Mouse (Mus musculus) cerebellum, postnatal 36 days (tissue): ENCODE results near the gene Tacr2.

Source experiments
- DNase-seq, 2 experiments: peaks; one replicate each; pipeline ENCODE4 v3.0.0; 2021 to 2022; ENCODE audit warnings: mixed read lengths in 2 of 2

Tacr2 gene

DNA sequence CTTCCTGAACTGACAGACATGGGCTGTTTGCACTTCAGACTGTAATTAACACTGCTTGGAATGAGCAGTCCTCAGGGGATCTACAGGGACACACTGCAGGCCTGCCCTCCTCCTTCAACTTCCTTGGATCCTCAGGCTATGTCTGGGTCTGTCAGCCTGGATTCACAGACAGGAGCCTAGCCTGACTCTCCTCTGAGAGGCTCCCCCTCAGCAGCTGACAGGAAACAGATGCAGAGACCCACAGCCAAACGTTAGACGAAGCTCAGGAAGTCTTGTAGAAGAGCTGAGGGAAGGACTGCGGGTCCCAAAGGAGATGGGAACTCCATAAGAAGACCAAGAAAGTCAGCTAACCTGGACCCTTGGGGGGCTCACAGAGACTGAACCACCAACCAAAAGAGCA, 54.2 kb downstream of the Tacr2 start:
- DNase-seq: no peak

DNA sequence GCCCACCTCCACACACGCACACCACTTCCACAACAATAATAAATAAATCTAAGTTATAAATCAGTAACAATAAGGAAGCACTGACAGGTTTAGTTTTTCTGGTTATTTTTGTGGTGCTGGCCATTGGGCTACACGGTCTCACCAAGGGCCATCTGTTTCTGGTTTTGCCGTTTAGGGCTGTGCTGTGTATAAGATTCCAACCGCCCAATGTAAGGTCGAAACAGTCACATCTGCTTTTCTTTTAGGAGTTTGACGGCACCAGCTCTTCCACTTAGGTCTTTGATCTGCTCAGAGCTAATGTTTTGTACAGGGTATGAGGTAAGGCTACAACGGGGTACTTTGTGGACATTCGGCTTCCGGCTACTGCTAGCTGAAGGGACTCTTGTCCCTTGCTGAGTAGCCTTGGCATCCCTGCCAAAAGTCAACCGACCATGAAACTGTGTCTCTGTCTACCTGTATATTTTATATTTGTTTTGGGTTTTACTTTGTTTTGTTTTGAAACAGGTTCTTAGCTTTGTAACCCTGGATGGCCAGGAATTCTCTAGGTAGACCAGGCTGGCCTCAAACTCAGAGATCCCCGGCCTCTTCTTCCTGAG, 56.8 kb downstream of the Tacr2 start:
- no peak for DNase-seq

DNA sequence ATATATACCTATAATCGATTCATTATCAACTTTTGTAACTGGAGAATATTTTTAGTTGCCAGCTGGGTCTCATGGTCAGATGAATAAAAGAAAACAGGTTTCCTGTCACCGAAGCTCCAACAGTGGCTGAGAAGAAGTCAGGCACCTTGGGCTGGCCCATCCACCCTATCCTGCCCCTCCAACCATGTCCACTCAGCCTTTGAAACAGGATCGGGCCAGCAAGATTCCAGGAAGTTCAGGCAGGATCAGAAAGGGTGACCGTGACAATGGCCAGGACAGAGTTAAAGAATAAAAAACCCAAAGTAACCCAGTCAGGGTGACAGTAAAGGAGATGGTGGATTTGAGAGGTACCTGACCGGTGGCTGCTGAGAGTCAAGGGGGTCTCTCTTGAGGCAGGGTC, 57.4 kb downstream of the Tacr2 start:
- DNase-seq: no peak

DNA sequence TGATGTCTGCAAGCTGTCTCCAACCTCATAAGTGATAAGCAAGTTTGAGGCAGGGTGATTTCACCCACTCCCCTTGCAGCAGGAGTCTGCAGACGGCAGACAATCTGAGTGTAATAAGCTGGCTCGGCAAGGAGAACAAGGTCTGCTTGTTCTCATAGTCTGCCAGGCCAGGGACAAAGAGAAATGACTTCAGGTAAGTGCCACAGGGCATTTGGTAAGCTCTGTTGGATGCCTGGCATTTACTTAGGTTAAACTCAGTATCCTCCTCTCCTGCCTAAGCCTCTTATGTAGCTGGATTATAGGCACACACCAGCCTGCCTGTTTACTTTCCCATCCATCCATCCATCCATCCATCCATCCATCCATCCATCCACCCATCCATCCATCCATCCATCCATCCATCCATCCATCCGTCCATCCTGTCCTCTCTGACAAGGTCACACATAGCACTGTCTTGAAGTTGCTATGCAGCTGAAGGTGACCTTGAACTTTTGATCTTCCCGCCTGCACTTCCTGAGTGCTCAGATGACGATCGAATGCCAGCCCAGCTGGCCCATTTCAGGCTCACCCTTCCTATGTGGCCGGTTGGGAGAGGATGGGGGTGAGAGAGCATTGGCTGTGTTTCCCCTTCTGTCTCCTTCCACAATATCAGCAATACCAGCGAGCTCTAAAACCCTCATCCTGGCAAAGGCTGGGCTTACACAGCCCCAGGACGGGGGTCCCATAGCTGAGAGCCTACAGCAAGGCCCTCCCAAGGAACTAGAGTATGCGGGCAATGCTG, 58.2 kb downstream of the Tacr2 start:
- DNase-seq: peak in 1 of 2 experiments; percentile 50

DNA sequence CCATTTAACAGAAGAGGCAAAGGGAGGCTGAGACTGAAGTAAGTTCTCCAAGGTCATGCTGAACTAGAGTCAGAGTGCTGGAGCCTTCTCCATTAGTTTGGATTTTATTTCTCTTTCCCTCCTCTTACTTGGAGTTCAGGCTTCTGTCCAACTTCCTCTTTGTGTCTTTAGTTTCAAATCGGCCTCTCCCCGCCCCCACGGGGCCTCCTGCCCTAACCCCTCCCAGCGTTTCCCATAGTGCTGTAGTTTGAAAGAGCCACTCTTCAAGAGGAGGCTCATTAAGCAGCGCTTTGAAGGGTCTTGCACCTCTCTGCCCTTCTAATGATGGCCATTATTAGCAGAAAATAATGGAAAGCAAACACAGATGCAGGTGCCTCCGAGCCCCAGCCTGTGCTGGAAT, 59.2 kb downstream of the Tacr2 start:
- no peak for DNase-seq

DNA sequence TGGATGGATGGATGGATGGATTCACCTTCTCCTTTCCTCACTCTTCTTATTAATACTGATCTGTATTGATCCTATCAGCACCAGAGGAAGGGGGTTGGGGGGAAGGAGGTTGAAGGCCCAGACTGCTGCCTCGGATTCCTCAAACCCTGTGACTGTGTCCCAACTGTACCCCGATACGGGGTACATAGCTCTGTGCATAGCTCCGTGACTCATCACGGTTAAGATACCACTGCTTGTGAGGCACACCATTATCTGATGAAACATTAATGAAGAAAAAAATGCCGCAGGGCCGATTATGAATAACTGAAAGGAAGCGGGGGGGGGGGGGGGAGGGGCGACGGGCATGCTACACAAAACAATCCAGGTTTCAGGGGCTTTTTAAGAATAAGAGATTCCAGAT, 60.9 kb downstream of the Tacr2 start:
- no peak for DNase-seq

DNA sequence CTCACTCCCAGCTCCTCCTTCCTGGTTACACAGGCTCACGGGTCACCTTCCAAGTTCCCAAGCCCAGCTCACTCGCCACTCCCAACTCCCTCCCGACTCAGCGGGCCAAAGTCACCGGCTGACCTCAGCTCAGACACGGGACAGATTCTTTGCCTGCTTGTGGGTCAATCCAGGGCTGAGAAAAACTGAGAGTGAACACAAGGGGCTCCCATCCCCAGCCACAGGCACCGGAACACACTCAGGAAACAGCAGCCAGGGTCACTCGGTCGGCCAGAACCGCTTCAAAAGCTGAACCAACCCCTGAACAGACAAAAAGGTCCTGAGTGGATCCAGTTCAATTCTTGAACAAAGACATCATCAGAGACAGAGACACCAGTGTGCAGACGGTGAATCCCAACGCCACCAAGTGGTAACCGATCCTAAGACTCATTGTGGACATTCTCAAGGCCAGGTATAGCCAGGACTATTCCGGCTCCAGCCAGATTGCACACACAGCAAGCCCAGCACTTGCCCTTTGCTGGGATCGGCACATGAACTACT, 61.7 kb downstream of the Tacr2 start:
- DNase-seq: peak in 1 of 2 experiments; percentile 40
